Mouse (Mus musculus) adrenal gland, adult 8-10 months (tissue): ENCODE measurements around the gene Lrguk. TPM values are rescaled to one million over a fixed set of nuclear protein-coding genes. Genes with fewer than 3 reads are reported as not detected.

Source experiments
- DNase-seq: peaks from one replicate; pipeline ENCODE4 v3.0.0; 2022
- total RNA-seq, 4 experiments: library from RNA; stranded (reverse); gene quantifications; 2 replicates each; pipeline ENCODE4 v1.2.4; 2022

Gene Lrguk
- total RNA-seq, 4 experiments from 2014 or later, result 0.63 to 1.7 (median 1.1) TPM

DNA sequence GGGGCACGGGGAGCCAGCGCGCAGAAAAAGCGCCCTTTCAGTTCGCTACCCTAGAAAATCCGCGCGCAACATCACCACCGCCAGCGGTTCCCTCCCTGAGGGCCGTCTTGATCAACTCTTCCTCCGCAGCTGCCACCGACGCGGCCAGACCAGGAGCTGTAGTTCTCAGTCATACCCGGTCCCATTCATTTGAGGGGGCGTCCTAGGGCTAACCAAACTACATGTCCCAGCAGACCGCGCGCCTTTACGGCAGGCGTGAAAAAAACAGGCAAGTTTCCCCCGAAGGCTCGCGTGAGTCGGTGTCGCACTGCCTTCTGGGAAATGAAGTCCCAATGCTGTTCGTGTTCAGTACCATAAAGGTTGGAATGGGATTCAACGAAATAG, 147.6 kb downstream of the Lrguk start, which contains the start of gene Slc35b4:
Gene Slc35b4, minus strand, starts transcription at position 248 of the 384 bp plus-strand sequence.
- peak; percentile 96 for DNase-seq

GRCm38 (mm10) chr6:34179007-34179406, 149.8 kb downstream of the Lrguk start:
- no peak for DNase-seq

- no peak for DNase-seq
Measured at GRCm38 (mm10) chr6:34179911-34180310, 150.7 kb downstream of the Lrguk start.

- no peak for DNase-seq
Measured at GRCm38 (mm10) chr6:34181961-34182360, 152.7 kb downstream of the Lrguk start.

GRCm38 (mm10) chr6:34183326-34183725, 154.1 kb downstream of the Lrguk start:
- no peak for DNase-seq

Other genes with a start within 250 kb of the Lrguk start
- gene Slc35b4, start 147.7 kb downstream of the Lrguk start, total RNA-seq, result 10 to 100 TPM; 38.6 to 47.2 (median 41.5) TPM